Mouse (Mus musculus) frontal cortex, adult 2 months (tissue): ENCODE data around the gene Syna. TPM values are rescaled to one million over a fixed set of nuclear protein-coding genes. Genes with fewer than 3 reads are reported as not detected.

Experiments used
- DNase-seq, 2 experiments: peaks; one replicate each; pipeline ENCODE4 v3.0.0; 2022; ENCODE audit warnings: low spot score in 1 of 2; ENCODE audit errors: extremely low spot score in 1 of 2
- polyA plus RNA-seq: library from polyadenylated mRNA; depleted of rRNA; stranded (reverse); fragments of >200 nt; gene quantifications from 2 replicates; pipeline ENCODE4 v1.2.3, GENCODE M21; 2012; rRNA removed

Gene Syna
- polyA plus RNA-seq, 1 experiment, result 0.40 TPM

DNA sequence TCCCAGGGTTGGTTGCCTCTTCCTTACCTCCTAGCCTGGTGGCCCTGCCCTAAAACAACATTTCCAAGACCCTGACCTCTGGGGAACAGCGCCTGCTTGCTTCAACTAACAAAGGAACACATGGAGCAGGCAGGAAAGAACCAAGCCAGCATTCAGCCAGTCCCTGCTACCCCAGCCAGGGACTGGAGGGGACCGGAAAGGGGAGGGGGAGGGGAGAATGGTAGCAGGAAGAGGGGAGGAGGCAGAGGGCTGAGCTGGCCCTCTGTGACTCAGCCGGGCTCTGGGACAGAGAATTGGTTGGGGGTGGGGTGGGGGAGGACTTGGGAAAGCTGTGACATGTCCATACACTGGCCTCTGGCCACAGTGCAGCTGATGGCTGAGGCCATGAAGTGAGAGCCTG lies 20.1 kb downstream of the Syna start:
- peak in 1 of 2 experiments; percentile 44 for DNase-seq

DNA sequence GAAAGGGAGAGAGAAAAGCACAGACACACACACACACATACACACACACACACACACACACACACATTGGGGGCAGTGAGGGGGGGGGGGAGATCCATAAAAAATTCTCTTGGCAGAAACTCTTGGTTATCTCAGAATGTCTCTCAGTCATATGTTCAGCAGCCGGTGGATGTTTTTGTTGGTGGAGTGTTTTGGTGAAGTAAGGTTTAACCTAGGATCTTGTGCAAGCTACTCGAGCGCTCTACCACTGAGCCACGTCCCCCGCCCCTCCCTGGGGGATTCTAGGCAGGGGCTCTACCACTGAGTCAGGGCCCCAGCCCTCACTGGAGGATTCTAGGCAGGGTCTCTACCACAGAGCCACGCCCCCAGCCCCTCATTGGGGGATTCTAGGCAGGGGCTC lies 23.9 kb downstream of the Syna start:
- no peak for DNase-seq

DNA sequence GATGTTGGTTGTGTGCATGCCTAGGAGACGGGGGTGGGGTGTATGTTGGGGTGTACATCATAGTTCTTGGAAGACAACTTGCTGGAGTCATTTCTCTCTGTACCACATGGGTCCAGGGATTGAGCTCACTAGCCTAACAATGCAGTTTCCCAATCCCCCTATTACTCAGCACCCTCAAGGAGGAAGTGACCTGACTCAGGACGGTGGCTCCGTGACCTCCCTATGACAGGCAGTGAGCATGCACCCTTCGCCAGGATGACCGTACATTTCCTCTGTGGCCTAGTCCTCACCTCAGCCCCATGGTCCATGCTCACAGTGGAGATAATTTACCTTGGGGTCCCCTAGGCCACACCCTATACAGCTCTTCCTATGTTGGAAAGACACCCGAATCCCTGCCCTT lies 27.6 kb downstream of the Syna start:
- DNase-seq, result no peak

DNA sequence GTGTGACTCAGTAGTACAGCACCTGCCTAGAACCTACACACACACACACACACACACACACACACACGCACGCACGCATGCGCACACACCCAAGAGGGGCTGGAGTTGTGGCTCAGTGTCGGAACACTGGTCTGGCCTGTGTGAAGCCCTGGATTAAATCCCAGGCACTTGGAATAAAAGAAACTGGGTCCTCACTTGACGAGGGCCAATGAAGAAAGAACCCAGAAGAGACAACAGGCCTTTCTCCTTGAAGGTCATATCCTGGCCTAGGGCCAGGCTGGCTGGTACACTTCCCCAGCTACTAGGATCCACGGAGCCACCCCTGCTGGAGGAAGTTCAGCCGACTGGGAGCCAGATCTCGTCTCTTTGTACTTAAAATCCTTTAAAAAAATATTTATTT lies 28.4 kb downstream of the Syna start:
- DNase-seq, result peak in 1 of 2 experiments; percentile 57

DNA sequence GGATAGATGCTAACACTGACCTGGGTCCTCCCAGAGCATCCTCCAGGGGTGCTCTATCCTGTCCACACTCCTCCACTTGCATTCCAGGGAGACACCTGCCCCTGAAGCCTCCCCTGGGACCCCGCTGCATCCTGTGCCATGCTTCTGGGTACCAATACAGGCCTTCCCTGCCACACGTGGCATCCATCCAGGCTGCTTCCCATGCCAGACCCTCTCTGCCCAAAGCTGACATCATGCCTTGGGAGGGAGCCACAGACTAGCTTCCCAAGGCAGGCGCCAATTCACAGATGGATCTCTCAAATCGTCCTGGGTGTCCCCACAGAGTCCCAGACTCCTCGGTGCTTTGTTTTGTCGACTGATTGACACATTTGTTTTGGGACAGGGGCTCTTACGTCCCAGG lies 29.1 kb downstream of the Syna start:
- peak in 1 of 2 experiments; percentile 78 for DNase-seq

DNA sequence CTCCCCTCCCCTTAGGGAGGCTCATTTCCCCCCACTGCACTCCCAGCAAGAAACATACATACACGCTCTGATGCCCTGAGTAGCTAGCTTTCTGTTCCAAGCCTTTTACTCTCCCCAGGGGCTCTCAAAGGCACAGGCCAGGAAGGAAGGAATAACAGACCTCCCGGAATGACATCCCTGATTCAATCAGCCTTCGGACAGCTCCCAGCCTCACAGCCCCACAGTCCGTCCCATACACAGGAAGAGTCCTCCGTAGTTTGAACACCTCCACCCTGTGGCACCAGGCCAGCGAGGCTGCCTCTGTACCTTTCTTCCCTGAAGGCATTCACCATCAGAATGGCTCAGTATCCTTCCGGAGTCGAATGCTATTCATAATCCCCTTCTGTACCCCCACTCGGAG lies 31.5 kb downstream of the Syna start:
- no peak for DNase-seq

DNA sequence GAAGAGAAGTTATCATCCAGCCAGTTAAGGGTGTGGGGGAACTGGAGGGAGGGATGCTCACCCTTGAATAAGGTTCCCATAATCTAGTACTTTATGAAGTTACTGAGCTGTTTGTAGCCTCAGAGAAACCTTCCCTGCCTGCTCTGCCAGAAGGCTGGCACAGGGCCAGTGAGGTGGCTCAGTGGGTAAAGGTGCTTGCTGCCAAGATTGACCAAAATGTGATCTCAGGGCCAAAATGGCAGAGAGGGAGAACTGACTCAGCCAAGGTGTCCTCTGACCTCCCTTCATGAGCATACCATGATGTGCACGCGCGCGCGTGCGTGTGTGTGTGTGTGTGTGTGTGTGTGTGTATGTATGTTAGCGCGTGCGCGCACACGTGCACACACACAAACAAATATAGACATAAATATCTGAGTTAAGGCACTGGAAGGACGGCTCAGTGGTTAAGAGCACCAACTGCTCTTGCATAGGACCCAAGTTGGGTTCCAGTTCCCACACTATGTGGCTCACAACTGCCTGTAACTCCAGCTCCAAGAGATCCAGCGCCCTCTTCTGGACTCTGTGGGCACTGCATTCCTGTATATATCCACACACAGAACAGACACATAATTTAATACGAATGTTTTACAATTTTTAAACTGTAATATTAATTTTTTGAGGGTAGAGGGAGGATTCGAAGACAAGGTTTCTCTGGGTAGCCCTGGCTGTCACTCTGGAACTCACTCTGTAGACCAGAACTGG lies 33.8 kb downstream of the Syna start:
- DNase-seq, result no peak

DNA sequence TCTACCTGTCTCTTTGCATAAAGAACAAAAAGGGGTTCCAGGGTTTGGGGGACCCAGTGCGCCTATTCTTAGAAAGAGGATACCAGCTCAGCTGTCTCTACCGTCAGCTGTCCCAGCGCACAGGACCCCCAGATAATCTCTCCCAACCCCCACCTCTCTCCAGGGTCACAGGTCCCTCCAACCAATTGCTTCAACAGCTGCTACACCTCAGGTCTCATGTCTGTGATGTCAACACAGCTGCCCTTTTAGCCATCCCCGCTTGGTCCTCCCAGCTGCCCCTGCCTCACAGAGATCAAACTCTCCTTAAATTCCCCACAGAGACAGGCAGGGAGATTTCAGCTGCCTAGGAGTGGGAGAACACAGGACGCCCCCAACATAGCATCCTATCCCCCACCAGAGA lies 36.2 kb downstream of the Syna start:
- no peak for DNase-seq

DNA sequence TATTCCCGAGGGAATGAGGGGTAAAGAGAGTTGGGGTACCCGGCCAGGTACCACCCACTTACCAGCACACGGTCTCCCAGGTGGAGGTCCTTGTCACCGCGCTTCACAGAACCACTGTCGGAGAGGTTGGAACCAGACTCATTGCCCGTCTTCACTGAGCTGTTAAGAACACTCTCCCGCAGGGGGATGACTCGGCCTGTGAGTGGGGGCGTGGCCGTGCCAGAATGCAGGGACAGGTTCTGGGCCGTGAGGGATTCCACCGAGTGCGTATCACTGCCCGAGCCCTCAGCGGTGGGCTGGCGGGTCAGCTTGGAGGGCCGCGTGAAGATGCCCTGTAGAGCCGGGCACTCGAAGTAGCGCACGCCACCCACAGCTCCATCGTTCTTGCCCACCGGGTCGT lies 37.4 kb downstream of the Syna start:
- no peak for DNase-seq

DNA sequence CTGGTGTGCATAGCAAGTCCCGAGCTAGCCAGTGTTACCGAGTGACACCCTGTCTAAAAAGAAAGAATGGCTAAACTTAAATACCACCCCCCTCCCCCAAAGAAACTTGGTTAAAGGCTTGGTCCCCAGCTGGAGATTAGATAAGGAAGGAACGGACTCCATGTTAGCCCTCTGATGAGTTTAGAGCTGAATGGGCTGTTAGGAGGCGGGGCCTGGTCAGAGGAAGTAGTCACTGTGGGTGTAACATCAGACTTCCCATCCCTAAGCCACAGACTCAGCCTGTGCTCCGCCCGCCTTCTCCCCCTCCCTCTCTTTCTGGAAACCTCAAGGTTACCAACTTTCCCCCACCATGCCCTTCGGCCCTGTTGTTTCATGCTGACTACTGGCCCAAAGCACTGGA lies 38.2 kb downstream of the Syna start:
- DNase-seq, result no peak

DNA sequence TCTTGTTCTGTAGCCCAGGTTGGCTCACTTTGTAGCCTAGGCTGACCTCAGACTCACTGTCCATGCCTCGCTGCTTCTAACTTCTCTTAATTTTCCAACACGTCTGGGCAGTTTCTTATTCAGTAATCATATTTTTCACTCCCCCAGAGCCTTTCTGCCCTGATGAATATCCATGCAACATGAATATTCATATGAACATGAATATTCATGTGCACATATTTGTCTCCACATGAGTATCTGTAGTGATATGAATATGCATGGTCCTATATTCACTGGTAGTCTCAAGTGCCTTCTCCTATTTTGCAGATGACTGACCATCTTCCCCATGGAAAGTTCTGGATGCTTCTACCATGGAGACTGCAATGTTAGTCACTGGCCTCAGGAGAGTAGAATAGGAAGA lies 38.8 kb downstream of the Syna start:
- DNase-seq, result peak in 1 of 2 experiments; percentile 38

DNA sequence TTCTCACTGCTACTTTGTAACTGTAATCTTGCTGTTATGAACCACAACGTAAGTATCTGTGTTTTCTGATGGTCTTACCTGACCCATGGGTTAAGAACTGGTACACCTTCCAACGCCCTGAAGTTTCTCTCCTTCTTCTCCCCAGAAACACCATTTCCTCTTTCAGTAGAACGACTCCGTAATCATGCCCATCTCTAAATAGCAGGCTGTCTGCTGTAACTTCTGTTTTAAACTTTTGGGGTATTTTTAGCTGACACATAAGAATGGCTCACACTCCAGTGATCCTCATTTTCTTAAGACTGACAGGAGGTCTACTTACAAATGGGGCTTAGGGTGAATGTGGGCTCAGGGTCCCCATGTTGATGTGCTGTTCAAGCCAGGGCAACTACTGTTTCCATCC lies 39.9 kb downstream of the Syna start:
- no peak for DNase-seq

DNA sequence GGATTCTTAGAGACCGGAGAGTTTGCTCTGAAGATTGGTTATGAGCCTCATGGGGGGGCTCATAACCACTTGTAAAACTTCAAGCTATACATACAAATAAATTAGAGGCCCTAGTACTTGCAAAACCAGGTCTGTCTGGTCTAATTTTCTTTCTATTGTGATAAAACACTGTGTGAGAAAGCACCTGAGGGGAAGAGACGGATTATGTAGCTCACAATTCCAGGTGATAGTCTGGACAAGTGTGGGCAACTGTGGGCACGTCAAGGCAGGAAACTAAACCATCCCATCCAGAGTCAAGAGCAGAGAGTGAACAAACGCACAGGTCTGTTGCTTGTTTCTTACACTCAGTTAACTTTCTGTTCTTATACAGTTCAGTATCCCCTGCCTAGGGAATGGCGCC lies 40.5 kb downstream of the Syna start:
- DNase-seq, result no peak

DNA sequence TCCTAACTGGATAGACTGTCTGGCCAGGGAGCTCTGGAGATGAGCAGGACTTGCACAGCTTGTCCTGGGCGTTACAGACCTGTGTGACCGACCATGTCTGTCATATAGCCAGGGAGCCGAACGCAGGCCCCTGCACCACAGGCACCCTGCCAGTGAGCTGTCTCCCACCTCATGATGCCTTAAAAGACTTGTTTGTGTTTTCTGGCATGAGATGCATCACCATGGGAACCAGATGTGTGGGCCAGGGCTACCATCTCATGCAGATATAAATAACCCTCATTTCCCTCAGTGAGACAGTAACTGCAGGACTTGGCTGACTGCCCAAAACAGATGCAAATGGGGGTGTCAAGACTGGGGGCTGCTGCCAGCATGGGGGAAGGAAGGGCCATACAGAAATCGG lies 47.9 kb downstream of the Syna start:
- peak; percentile 77 to 82 for DNase-seq

DNA sequence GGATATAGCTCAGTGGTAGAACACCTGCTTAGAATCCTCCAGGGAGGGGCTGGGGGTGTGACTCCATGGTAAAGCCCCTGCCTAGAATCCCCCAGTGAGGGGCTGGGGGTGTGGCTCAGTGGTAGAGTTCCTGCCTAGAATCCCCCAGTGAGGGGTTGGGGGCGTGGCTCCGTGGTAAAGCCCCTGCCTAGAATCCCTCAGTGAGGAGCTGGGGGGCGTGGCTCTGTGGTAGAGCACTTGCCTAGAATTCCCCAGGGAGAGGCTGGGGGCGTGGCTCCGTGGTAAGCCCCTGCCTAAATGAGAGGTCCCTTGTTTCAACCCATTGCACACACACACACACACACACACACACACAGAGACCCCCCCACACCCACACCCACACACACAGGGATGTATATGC lies 49.7 kb downstream of the Syna start:
- no peak for DNase-seq

DNA sequence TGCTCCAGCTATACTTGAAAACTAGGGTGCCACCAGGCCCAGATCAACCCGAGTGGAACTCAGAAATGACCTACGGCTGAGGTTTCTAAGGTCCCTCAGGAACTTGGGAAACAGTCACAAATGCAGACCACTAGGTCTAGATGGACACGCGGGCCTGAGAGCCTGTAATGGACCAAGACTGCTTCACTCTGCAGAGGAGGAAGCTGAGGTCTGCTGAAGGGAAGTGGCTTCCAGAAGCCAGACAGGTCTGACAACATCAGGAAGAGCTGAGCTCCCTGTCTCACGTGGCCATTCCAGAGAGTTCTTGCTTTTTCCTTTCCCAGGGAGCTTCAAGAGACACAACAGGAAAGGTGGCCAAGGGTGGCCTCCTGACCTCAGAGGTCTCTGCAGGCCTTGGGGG lies 51.0 kb downstream of the Syna start:
- DNase-seq, result no peak

Other genes starting within 250 kb of the Syna start
- 168 and 188 TPM in 2 replicates for gene Gtf2i, start 245.4 kb downstream of the Syna start, polyA plus RNA-seq
- 43.3 and 44.4 TPM in 2 replicates for gene Gtf2ird1, start 103.5 kb downstream of the Syna start, polyA plus RNA-seq
- 72.4 and 72.6 TPM in 2 replicates for gene Clip2, start 7.7 kb downstream of the Syna start, polyA plus RNA-seq
- gene Rfc2, start 21.2 kb upstream of the Syna start, polyA plus RNA-seq, result 124 and 130 TPM in 2 replicates
- gene Lat2, start 54.9 kb upstream of the Syna start, polyA plus RNA-seq, result 5.3 and 5.6 TPM in 2 replicates
- gene Eif4h, start 79.3 kb upstream of the Syna start, polyA plus RNA-seq, result 343 and 362 TPM in 2 replicates
- gene Limk1, start 128.4 kb upstream of the Syna start, polyA plus RNA-seq, result 46.2 and 50.7 TPM in 2 replicates
- gene Eln, start 187.2 kb upstream of the Syna start, polyA plus RNA-seq, result 11.8 and 12.2 TPM in 2 replicates